Mouse (Mus musculus): Measurements from ENCODE around the gene Upk3a.
"Not testable (repeated sequence)": the region's sequence is repeated elsewhere in the genome, so short reads cannot be mapped to it uniquely, and the experiment has no call there.

Gene Upk3a

GRCm38 (mm10) chr15:85000984-85001982 lies 15.7 kb upstream of the Upk3a start:
- peak; percentile 90 for DNase-seq

- no peak for DNase-seq
These were observed 7.3 kb upstream of the Upk3a start for GRCm38 (mm10) chr15:85009666-85010065.

GRCm38 (mm10) chr15:85011895-85012661 lies 4.9 kb upstream of the Upk3a start:
- no peak for DNase-seq

GRCm38 (mm10) chr15:85012662-85013054 lies 4.3 kb upstream of the Upk3a start:
- DNase-seq = no peak

GRCm38 (mm10) chr15:85015771-85016170 lies 1.2 kb upstream of the Upk3a start:
- DNase-seq = peak in 1 of 2 experiments; percentile 48

GRCm38 (mm10) chr15:85022211-85022610 lies 5.3 kb downstream of the Upk3a start:
- DNase-seq = no peak

- no peak for DNase-seq
These were observed 9.3 kb downstream of the Upk3a start for GRCm38 (mm10) chr15:85026197-85026596.

GRCm38 (mm10) chr15:85027740-85028139 lies 10.8 kb downstream of the Upk3a start:
- DNase-seq = no peak

GRCm38 (mm10) chr15:85028648-85029047 lies 11.7 kb downstream of the Upk3a start, which contains the start of gene Fam118a:
Fam118a (plus strand) TSS chr15:85028948.
- DNase-seq = not testable (repeated sequence)

- not testable (repeated sequence) for DNase-seq
These were observed 13.7 kb downstream of the Upk3a start for GRCm38 (mm10) chr15:85030643-85031042.

- DNase-seq = peak in 1 of 2 experiments; percentile 55
These were observed 14.9 kb downstream of the Upk3a start for GRCm38 (mm10) chr15:85031866-85032265.

GRCm38 (mm10) chr15:85033916-85034315 lies 17.0 kb downstream of the Upk3a start:
- DNase-seq = not testable (repeated sequence)

- DNase-seq = peak; percentile 99
These were observed 19.8 kb downstream of the Upk3a start for GRCm38 (mm10) chr15:85036566-85037342.

GRCm38 (mm10) chr15:85037343-85037690 lies 20.4 kb downstream of the Upk3a start:
- DNase-seq = no peak

GRCm38 (mm10) chr15:85041546-85042225 lies 24.7 kb downstream of the Upk3a start:
- DNase-seq = no peak

- DNase-seq = peak; percentile 51 to 73
These were observed 25.5 kb downstream of the Upk3a start for GRCm38 (mm10) chr15:85042361-85042954.

GRCm38 (mm10) chr15:85043116-85043515 lies 26.2 kb downstream of the Upk3a start:
- DNase-seq = no peak

- DNase-seq = no peak
These were observed 26.8 kb downstream of the Upk3a start for GRCm38 (mm10) chr15:85043761-85044160.

GRCm38 (mm10) chr15:85046230-85046950 lies 29.4 kb downstream of the Upk3a start:
- no peak for DNase-seq

GRCm38 (mm10) chr15:85047865-85048264 lies 30.9 kb downstream of the Upk3a start:
- DNase-seq = no peak

GRCm38 (mm10) chr15:85049758-85050157 lies 32.8 kb downstream of the Upk3a start:
- no peak for DNase-seq

Measured in cerebellum, postnatal 14 days (tissue).